Mouse (Mus musculus) MEL (cell line): ENCODE results near the gene Jmy. TPM values are rescaled to one million over a fixed set of nuclear protein-coding genes. Genes with fewer than 3 reads are reported as not detected.

Experiments used
- DNase-seq: peaks from one replicate; pipeline ENCODE4 v3.0.0; 2011; ENCODE audit warnings: low read depth, low spot score
- H3K27ac ChIP-seq: 2 replicates; pipeline ENCODE4 v1.5.1; 2012; ENCODE audit warnings: low read depth, mild to moderate bottlenecking, control low read depth, low read length, moderate library complexity; ENCODE audit not compliant: control insufficient read depth
- H3K27me3 ChIP-seq, 2 experiments: fragments of 150-350 bp in 1 of 2; sonication (generic) in 1 of 2; 2 replicates each; pipeline ENCODE4 v1.6.1; 2012; ENCODE audit warnings: low read length in 2 of 2, mild to moderate bottlenecking in 2 of 2, improper control_type of control experiment in 1 of 2, moderate library complexity in 1 of 2; ENCODE audit not compliant: insufficient read depth in 2 of 2, control insufficient read depth in 1 of 2
- H3K36me3 ChIP-seq, 2 experiments: 2 replicates each; pipeline ENCODE4 v1.6.1; 2012 to 2014; ENCODE audit warnings: low read length in 2 of 2, improper control_type of control experiment in 1 of 2, inconsistent platforms in 1 of 2, mild to moderate bottlenecking in 1 of 2; ENCODE audit not compliant: insufficient read depth in 2 of 2, control insufficient read depth in 1 of 2
- H3K4me1 ChIP-seq, 2 experiments: fragments of 150-350 bp in 1 of 2; sonication (generic) in 1 of 2; 2 replicates each; pipeline ENCODE4 v1.6.1; 2012; ENCODE audit warnings: low read length in 2 of 2, improper control_type of control experiment in 1 of 2, mild to moderate bottlenecking in 1 of 2; ENCODE audit not compliant: insufficient read depth in 2 of 2, control insufficient read depth in 1 of 2
- H3K4me3 ChIP-seq, 2 experiments: fragments of 150-350 bp in 1 of 2; sonication (generic) in 1 of 2; 2 replicates each; pipeline ENCODE4 v1.5.1; 2012; ENCODE audit warnings: low read depth in 2 of 2, low read length in 2 of 2, mild to moderate bottlenecking in 2 of 2, moderate library complexity in 2 of 2, control low read depth in 1 of 2, improper control_type of control experiment in 1 of 2; ENCODE audit not compliant: control insufficient read depth in 1 of 2, insufficient read depth in 1 of 2
- H3K79me2 ChIP-seq: 2 replicates; pipeline ENCODE4 v1.6.1; 2012; ENCODE audit warnings: mild to moderate bottlenecking, low read length, moderate library complexity; ENCODE audit not compliant: control insufficient read depth, poor library complexity, insufficient read depth
- H3K9ac ChIP-seq: 2 replicates; pipeline ENCODE4 v1.6.1; 2012; ENCODE audit warnings: low read depth, mild to moderate bottlenecking, control low read depth, low read length, moderate library complexity; ENCODE audit not compliant: control insufficient read depth, poor library complexity, severe bottlenecking
- H3K9me3 ChIP-seq: fragments of 150-350 bp; sonication (generic); replicated peaks from 2 replicates; pipeline ENCODE4 v1.6.1; 2012; ENCODE audit warnings: mild to moderate bottlenecking, low read length, improper control_type of control experiment, moderate library complexity; ENCODE audit not compliant: insufficient read depth
- BHLHE40 ChIP-seq: IDR thresholded peaks from 2 replicates; pipeline ENCODE4 v1.6.1; 2012; ENCODE audit warnings: low read depth, mild to moderate bottlenecking, inconsistent platforms, low read length, improper control_type of control experiment, borderline replicate concordance
- CHD1 ChIP-seq: IDR thresholded peaks from 2 replicates; pipeline ENCODE4 v1.6.1; 2012; ENCODE audit warnings: low read depth, mild to moderate bottlenecking, inconsistent platforms, low read length, improper control_type of control experiment
- E2F4 ChIP-seq: IDR thresholded peaks from 2 replicates; pipeline ENCODE4 v1.6.1; 2011; ENCODE audit warnings: low read depth, low read length, improper control_type of control experiment, borderline replicate concordance
- ELF1 ChIP-seq: IDR thresholded peaks from 2 replicates; pipeline ENCODE4 v1.6.1; 2014; ENCODE audit warnings: low read depth, mild to moderate bottlenecking, inconsistent platforms, low read length, improper control_type of control experiment, moderate library complexity
- EP300 ChIP-seq, 2 experiments: IDR thresholded peaks; 2 replicates each; pipeline ENCODE4 v1.6.1; 2011; ENCODE audit warnings: improper control_type of control experiment in 2 of 2, low read length in 2 of 2, low read depth in 1 of 2, mild to moderate bottlenecking in 1 of 2
- GABPA ChIP-seq: IDR thresholded peaks from 2 replicates; pipeline ENCODE4 v1.6.1; 2012; ENCODE audit warnings: low read depth, mild to moderate bottlenecking, inconsistent platforms, low read length, improper control_type of control experiment, moderate library complexity
- GATA1 ChIP-seq: IDR thresholded peaks from 2 replicates; pipeline ENCODE4 v1.6.1; 2011; ENCODE audit warnings: low read depth, low read length, improper control_type of control experiment
- HCFC1 ChIP-seq: IDR thresholded peaks from 2 replicates; pipeline ENCODE4 v1.6.1; 2012; ENCODE audit warnings: low read depth, mild to moderate bottlenecking, inconsistent platforms, low read length, improper control_type of control experiment, moderate library complexity
- KAT2A ChIP-seq: conservative IDR thresholded peaks from 2 replicates; pipeline ENCODE4 v1.6.1; 2012; ENCODE audit warnings: low read depth, low read length, improper control_type of control experiment, inconsistent platforms
- MAFK ChIP-seq: IDR thresholded peaks from 2 replicates; pipeline ENCODE4 v1.6.1; 2011; ENCODE audit warnings: low read depth, mild to moderate bottlenecking, low read length, improper control_type of control experiment, borderline replicate concordance
- MAX ChIP-seq: IDR thresholded peaks from 2 replicates; pipeline ENCODE4 v1.6.1; 2011; ENCODE audit warnings: low read length, improper control_type of control experiment
- MEF2A ChIP-seq: IDR thresholded peaks from 2 replicates; pipeline ENCODE4 v1.6.1; 2014; ENCODE audit warnings: low read depth, mild to moderate bottlenecking, inconsistent platforms, low read length, improper control_type of control experiment; ENCODE audit not compliant: poor library complexity, insufficient replicate concordance, severe bottlenecking; ENCODE audit errors: extremely low read depth
- MXI1 ChIP-seq: IDR thresholded peaks from 2 replicates; pipeline ENCODE4 v1.6.1; 2011; ENCODE audit warnings: mild to moderate bottlenecking, low read depth, low read length, improper control_type of control experiment
- MYB ChIP-seq: IDR thresholded peaks from 2 replicates; pipeline ENCODE4 v1.6.1; 2011; ENCODE audit warnings: mild to moderate bottlenecking, low read depth, low read length, improper control_type of control experiment
- MYC ChIP-seq: IDR thresholded peaks from 2 replicates; pipeline ENCODE4 v1.6.1; 2011; ENCODE audit warnings: low read depth, mild to moderate bottlenecking, low read length, improper control_type of control experiment, moderate library complexity
- NRF1 ChIP-seq: IDR thresholded peaks from 2 replicates; pipeline ENCODE4 v1.6.1; 2014; ENCODE audit warnings: low read depth, mild to moderate bottlenecking, inconsistent platforms, low read length, improper control_type of control experiment, moderate library complexity; ENCODE audit not compliant: poor library complexity, insufficient read depth, severe bottlenecking
- POLR2A ChIP-seq, 2 experiments: IDR thresholded peaks; 2 replicates each; pipeline ENCODE4 v1.6.1; 2011 to 2012; ENCODE audit warnings: low read length in 2 of 2, mild to moderate bottlenecking in 2 of 2, control low read depth in 1 of 2, improper control_type of control experiment in 1 of 2, low read depth in 1 of 2, moderate library complexity in 1 of 2; ENCODE audit not compliant: control insufficient read depth in 1 of 2, insufficient read depth in 1 of 2, poor library complexity in 1 of 2
- POLR2AphosphoS5 ChIP-seq: IDR thresholded peaks from 2 replicates; pipeline ENCODE4 v1.6.1; 2012; ENCODE audit warnings: low read depth, borderline replicate concordance, mild to moderate bottlenecking, inconsistent platforms, low read length, moderate library complexity, mixed read lengths
- RAD21 ChIP-seq: IDR thresholded peaks from 2 replicates; pipeline ENCODE4 v1.6.1; 2011; ENCODE audit warnings: mild to moderate bottlenecking, low read depth, low read length, improper control_type of control experiment
- RCOR1 ChIP-seq: IDR thresholded peaks from 2 replicates; pipeline ENCODE4 v1.6.1; 2012; ENCODE audit warnings: low read depth, mild to moderate bottlenecking, inconsistent platforms, low read length, improper control_type of control experiment
- SIN3A ChIP-seq: IDR thresholded peaks from 2 replicates; pipeline ENCODE4 v1.6.1; 2012; ENCODE audit warnings: low read length, improper control_type of control experiment, inconsistent platforms
- SMC3 ChIP-seq: IDR thresholded peaks from 2 replicates; pipeline ENCODE4 v1.6.1; 2011; ENCODE audit warnings: low read depth, low read length, improper control_type of control experiment
- TCF12 ChIP-seq: IDR thresholded peaks from 2 replicates; pipeline ENCODE4 v1.6.1; 2014; ENCODE audit warnings: low read depth, mild to moderate bottlenecking, inconsistent platforms, low read length, improper control_type of control experiment, moderate library complexity
- UBTF ChIP-seq: IDR thresholded peaks from 2 replicates; pipeline ENCODE4 v1.6.1; 2012; ENCODE audit warnings: low read depth, mild to moderate bottlenecking, inconsistent platforms, low read length, improper control_type of control experiment, moderate library complexity, borderline replicate concordance; ENCODE audit not compliant: insufficient read depth
- ZKSCAN1 ChIP-seq: IDR thresholded peaks from 2 replicates; pipeline ENCODE4 v1.6.1; 2012; ENCODE audit warnings: low read depth, mild to moderate bottlenecking, inconsistent platforms, low read length, improper control_type of control experiment, moderate library complexity
- ZMIZ1 ChIP-seq: IDR thresholded peaks from 2 replicates; pipeline ENCODE4 v1.6.1; 2012; ENCODE audit warnings: low read depth, mild to moderate bottlenecking, inconsistent platforms, low read length, improper control_type of control experiment, moderate library complexity
- ZNF384 ChIP-seq: IDR thresholded peaks from 2 replicates; pipeline ENCODE4 v1.6.1; 2012; ENCODE audit warnings: low read depth, mild to moderate bottlenecking, inconsistent platforms, low read length, improper control_type of control experiment
- polyA plus RNA-seq, 2 experiments: library from polyadenylated mRNA; stranded (reverse) in 1 of 2; unstranded in 1 of 2; fragments of >175 nt in 1 of 2; fragments of >200 nt in 1 of 2; gene quantifications; 2 replicates each; pipeline versions ENCODE4 v1.2.1 to v1.2.4; 2012; ENCODE audit warnings: low replicate concordance in 2 of 2, low read depth in 1 of 2; ENCODE audit not compliant: insufficient read length in 2 of 2, insufficient read depth in 1 of 2, missing spikeins in 1 of 2
- total RNA-seq: library from RNA; depleted of rRNA; stranded (reverse); fragments of 300-350 nt; gene quantifications from 2 replicates; pipeline ENCODE4 v1.2.3, GENCODE M21; 2012

The Jmy gene
- total and polyA plus RNA-seq, 3 experiments = 5.5 to 21.9 (median 9.3) TPM

DNA sequence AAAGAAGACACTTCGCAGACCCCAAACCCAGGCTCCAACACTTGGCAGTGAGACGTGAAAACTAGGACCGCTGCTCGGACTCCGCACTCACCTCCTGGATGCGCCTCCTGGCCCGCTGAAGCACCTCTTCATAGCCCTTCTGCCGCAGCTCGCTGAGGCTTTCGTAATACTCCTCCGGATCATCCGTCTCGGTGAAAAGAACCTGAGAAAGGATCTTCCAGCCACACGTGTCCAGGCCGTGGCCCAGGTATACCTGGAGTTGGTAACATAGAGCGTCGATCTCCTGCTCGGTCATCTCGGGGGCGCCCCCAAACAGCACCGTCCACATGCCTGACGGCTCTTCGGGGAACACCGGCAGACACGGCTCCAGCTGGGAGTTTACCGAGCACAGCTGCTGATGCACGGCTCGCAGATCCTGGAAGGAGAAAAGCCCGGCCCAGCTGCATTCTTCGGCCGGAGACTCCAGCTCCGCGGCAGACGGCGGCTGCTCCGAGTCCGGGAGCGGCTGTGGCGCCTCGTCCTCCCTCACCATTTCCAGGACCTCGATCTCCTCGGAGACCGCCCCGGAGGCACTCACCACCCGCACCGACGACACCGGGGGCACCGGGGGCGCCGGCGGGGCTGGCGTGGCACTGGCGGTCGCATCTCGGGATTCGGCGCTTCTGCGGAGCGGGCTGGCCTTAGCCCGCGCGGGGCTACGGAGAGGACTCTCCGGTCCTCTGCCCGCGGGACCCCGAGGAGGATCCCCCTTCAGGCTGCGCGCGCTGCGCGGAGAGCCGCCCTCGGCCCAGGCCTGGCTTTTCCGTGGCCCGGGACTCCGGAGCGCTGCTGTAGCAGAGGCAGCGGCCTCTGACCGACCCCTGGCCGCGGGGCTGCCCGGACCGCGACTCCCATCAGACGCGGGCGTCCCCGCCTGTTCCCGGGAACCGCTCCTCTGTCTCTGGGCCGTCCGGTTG, 1.1 kb downstream of the Jmy start:
- DNase-seq = peak; percentile 61
- Histone ChIP-seq H3K4me1 (peaks cover 8 to 9% of the 10 kb centered on the region in 2 experiments), H3K9me3 (no peaks in the 10 kb centered on the region), H3K79me2 (peaks cover 44% of the 10 kb centered on the region), H3K4me3 (peak overlapping the region; percentile 62 to 96), H3K27ac (peak overlapping the region; percentile 66), H3K9ac (peak overlapping the region; percentile 70), H3K36me3 (peaks cover 0 to 14% of the 10 kb centered on the region in 2 experiments; a peak in 2 of 4 replicates), H3K27me3 (no peaks in the 10 kb centered on the region)
- TF ChIP-seq MYC = 0 out of 2 replicates have a peak, but pooled peaks have one; percentile 38
- no peak for TF ChIP-seq TCF12
- no peak for TF ChIP-seq GABPA
- no peak for TF ChIP-seq EP300 (IDR thresholded peaks at IDR 0.05; ENCODE audit: low read depth in 1 of 2, low read length in 2 of 2)
- TF ChIP-seq RAD21 = no peak
- TF ChIP-seq CHD1 = 0 out of 2 replicates have a peak, but pooled peaks have one; percentile 59
- peak; percentile 36; the same call in 1 of the 2 replicates for TF ChIP-seq MXI1
- TF ChIP-seq UBTF = no peak; the same call in 1 of the 2 replicates
- TF ChIP-seq POLR2AphosphoS5 = no peak
- no peak for TF ChIP-seq RCOR1
- TF ChIP-seq GATA1 = no peak
- TF ChIP-seq SMC3 = no peak
- no peak for TF ChIP-seq MEF2A
- no peak for TF ChIP-seq NRF1
- no peak for TF ChIP-seq KAT2A

DNA sequence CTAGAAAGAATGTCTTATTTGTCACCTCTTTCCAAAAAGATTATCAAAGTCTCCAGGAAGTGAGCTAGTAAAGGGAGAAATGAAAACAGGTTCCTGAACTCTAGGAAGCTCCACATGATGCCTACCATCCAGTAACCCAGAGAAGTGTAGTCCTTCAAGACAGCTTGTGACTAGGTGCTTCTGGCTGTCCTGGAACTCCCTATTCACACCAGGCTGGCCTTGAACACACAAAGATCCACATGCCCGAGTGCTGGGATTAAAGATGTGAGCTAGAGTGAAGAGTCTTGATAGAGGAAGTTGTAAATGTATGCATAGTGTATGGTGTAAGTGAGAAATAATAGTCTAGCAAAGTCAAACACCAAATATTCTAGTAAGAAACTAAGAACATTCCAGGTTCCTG, 2.6 kb downstream of the Jmy start:
- peaks cover 0 to 18% of the 10 kb centered on the region in 2 experiments; a peak in 2 of 4 replicates for H3K36me3 ChIP-seq
- H3K9ac ChIP-seq = peak overlapping the region; percentile 70
- no peaks in the 10 kb centered on the region for H3K9me3 ChIP-seq
- peaks cover 9 to 13% of the 10 kb centered on the region in 2 experiments for H3K4me1 ChIP-seq
- peak; percentile 75 for DNase-seq
- no peaks in the 10 kb centered on the region for H3K27me3 ChIP-seq
- peak overlapping the region; percentile 23; the same call in 1 of the 2 replicates for H3K27ac ChIP-seq
- peaks cover 50% of the 10 kb centered on the region for H3K79me2 ChIP-seq
- H3K4me3 ChIP-seq = peak overlapping the region; percentile 61 to 96
- no peak for TF ChIP-seq ZMIZ1
- TF ChIP-seq POLR2A (IDR thresholded peaks at IDR 0.05; ENCODE audit: control insufficient read depth in 1 of 2, insufficient read depth in 1 of 2, low read depth in 1 of 2, low read length in 2 of 2, poor library complexity in 1 of 2) = no peak
- 0 out of 2 replicates have a peak, but pooled peaks have one; percentile 19 for TF ChIP-seq ELF1
- TF ChIP-seq MXI1 = peak; percentile 62; the same call in 1 of the 2 replicates
- TF ChIP-seq RCOR1 = no peak
- TF ChIP-seq MEF2A = no peak
- TF ChIP-seq ZKSCAN1 = no peak
- TF ChIP-seq RAD21 = no peak
- peak; percentile 57 for TF ChIP-seq SIN3A
- TF ChIP-seq BHLHE40 = no peak
- no peak for TF ChIP-seq ZNF384
- TF ChIP-seq E2F4 = no peak
- no peak for TF ChIP-seq GATA1
- no peak for TF ChIP-seq HCFC1
- no peak for TF ChIP-seq MAFK
- TF ChIP-seq MYB = no peak
- TF ChIP-seq EP300 (IDR thresholded peaks at IDR 0.05; ENCODE audit: low read depth in 1 of 2, low read length in 2 of 2) = peak in 1 of 2 experiments; percentile 5; a peak in 1 of 4 replicates
- TF ChIP-seq MAX = no peak
- TF ChIP-seq MYC = no peak
